ENCODE assay signal across 9 mouse cellular contexts in genomic region chr15:78205192-78205591, GRCm38 (mm10). TPM values are rescaled to one million over a fixed set of nuclear protein-coding genes. Genes with fewer than 3 reads are reported as not detected.
DNase-seq lines count a peak whose midpoint lies in the region; ATAC-seq lines count a peak whose summit lies in the region.
"Had no signal": no experiment of that assay in that cellular context is flagged by ENCODE, and none has a peak within 500 bp of the region (broad histone marks: within the 10 kb centered on the region; RNA-seq: fewer than 3 reads in every experiment).

No protein-coding gene starts in this region.

- no peak overlapping the region for H3K4me2 ChIP-seq in forebrain, embryonic 16.5 days (ENCODE audit: low read length)
- no peak overlapping the region for H3K4me2 ChIP-seq in forebrain, embryonic 13.5 days
- H3K4me2 ChIP-seq in neural tube, embryonic 11.5 days (ENCODE audit: low read depth) = no peak overlapping the region

- no peak overlapping the region for H3K4me3 ChIP-seq in forebrain, embryonic 16.5 days (replicated peaks; ENCODE audit: low read length)
- H3K4me3 ChIP-seq in forebrain, embryonic 13.5 days = no peak overlapping the region
- no peak overlapping the region for H3K4me3 ChIP-seq in neural tube, embryonic 11.5 days (ENCODE audit: low read depth, low read length)
- H3K4me3 ChIP-seq in embryonic facial prominence, embryonic 10.5 days = no peak overlapping the region

- H3K27me3 ChIP-seq in forebrain, embryonic 16.5 days (replicated peaks; ENCODE audit: control insufficient read depth, insufficient read depth, low read length) = peaks cover 22% of the 10 kb centered on the region
- H3K27me3 ChIP-seq in forebrain, embryonic 13.5 days = peaks cover 43% of the 10 kb centered on the region
- peaks cover 23% of the 10 kb centered on the region for H3K27me3 ChIP-seq in neural tube, embryonic 11.5 days (ENCODE audit: control insufficient read depth, insufficient read depth, low read length)
- peaks cover 58% of the 10 kb centered on the region for H3K27me3 ChIP-seq in embryonic facial prominence, embryonic 10.5 days (replicated peaks; ENCODE audit: low read depth, poor library complexity, severe bottlenecking)

- H3K36me3 ChIP-seq in forebrain, embryonic 16.5 days (ENCODE audit: control insufficient read depth, insufficient read depth) = no peaks in the 10 kb centered on the region
- no peaks in the 10 kb centered on the region for H3K36me3 ChIP-seq in forebrain, embryonic 13.5 days (ENCODE audit: poor library complexity, severe bottlenecking)
- H3K36me3 ChIP-seq in neural tube, embryonic 11.5 days (ENCODE audit: control insufficient read depth, insufficient read depth, low read length) = no peaks in the 10 kb centered on the region
- no peaks in the 10 kb centered on the region for H3K36me3 ChIP-seq in embryonic facial prominence, embryonic 10.5 days (replicated peaks)

- DNase-seq in neural tube, embryonic 11.5 days (ENCODE audit: low spot score) = peak; percentile 46
- DNase-seq in neural tube, embryonic 10.5 days (ENCODE audit: extremely low spot score, low spot score) = no peak
- peak; percentile 23 for DNase-seq in embryonic facial prominence, embryonic 10.5 days (ENCODE audit: low spot score)
- DNase-seq in kidney, postnatal 10 days = peak; percentile 43
- DNase-seq in testis, postnatal 10 days (ENCODE audit: low spot score) = peak; percentile 58
- no peak for DNase-seq in left cerebral cortex, adult 11 months (ENCODE audit: low spot score)

- 50% methylated on average over 3 of the region's 3 CpGs for WGBS in forebrain, embryonic 16.5 days
- 46% methylated on average over 3 of the region's 3 CpGs for WGBS in forebrain, embryonic 13.5 days
- 46% methylated on average over 3 of the region's 3 CpGs for WGBS in neural tube, embryonic 11.5 days
- WGBS in embryonic facial prominence, embryonic 10.5 days = 41% methylated on average over 3 of the region's 3 CpGs

- peaks cover 12% of the 10 kb centered on the region for H3K4me1 ChIP-seq in forebrain, embryonic 16.5 days (replicated peaks; ENCODE audit: control insufficient read depth, insufficient read depth, low read length)
- peaks cover 11% of the 10 kb centered on the region for H3K4me1 ChIP-seq in forebrain, embryonic 13.5 days
- H3K4me1 ChIP-seq in neural tube, embryonic 11.5 days (ENCODE audit: control insufficient read depth, insufficient read depth, low read length) = peaks cover 4% of the 10 kb centered on the region; the same call in 1 of the 2 replicates
- peaks cover 9% of the 10 kb centered on the region for H3K4me1 ChIP-seq in embryonic facial prominence, embryonic 10.5 days

- H3K9ac ChIP-seq in forebrain, embryonic 16.5 days (replicated peaks; ENCODE audit: low read depth, low read length) = no peak overlapping the region
- H3K9ac ChIP-seq in forebrain, embryonic 13.5 days = no peak overlapping the region
- no peak overlapping the region for H3K9ac ChIP-seq in neural tube, embryonic 11.5 days (ENCODE audit: low read length)

- peak; percentile 43; the same call in 1 of the 2 replicates for ATAC-seq in forebrain, embryonic 16.5 days
- no peak for ATAC-seq in forebrain, embryonic 13.5 days
- ATAC-seq in neural tube, embryonic 11.5 days (ENCODE audit: insufficient read depth, low FRiP score, low TSS enrichment) = no peak

- H3K27ac ChIP-seq in forebrain, embryonic 16.5 days (ENCODE audit: low read length) = no peak overlapping the region
- no peak overlapping the region for H3K27ac ChIP-seq in forebrain, embryonic 13.5 days
- no peak overlapping the region for H3K27ac ChIP-seq in neural tube, embryonic 11.5 days (ENCODE audit: low read depth, low read length)
- no peak overlapping the region for H3K27ac ChIP-seq in embryonic facial prominence, embryonic 10.5 days (replicated peaks)
- H3K27ac ChIP-seq: macrophage had no signal

- 0 out of 2 replicates have a peak, but pooled peaks cover 5% of the 10 kb centered on the region for H3K9me3 ChIP-seq in forebrain, embryonic 16.5 days (ENCODE audit: control insufficient read depth, low read length)
- H3K9me3 ChIP-seq in forebrain, embryonic 13.5 days (replicated peaks) = peaks cover 7% of the 10 kb centered on the region; the same call in 1 of the 2 replicates
- no peaks in the 10 kb centered on the region for H3K9me3 ChIP-seq in neural tube, embryonic 11.5 days (ENCODE audit: control insufficient read depth, low read length)
- H3K9me3 ChIP-seq in embryonic facial prominence, embryonic 10.5 days = 0 out of 2 replicates have a peak, but pooled peaks cover 11% of the 10 kb centered on the region

RNA-seq across cellular contexts. Expression of gene Pvalb, which starts 1.0 kb away (rescaled TPM):
- polyA plus RNA-seq in forebrain, embryonic 16.5 days (2015; fragmentation: Nextera tagmentation; extraction: Ambion mirVana) = not detected in 2 replicates
- not detected in 2 replicates for polyA plus RNA-seq in forebrain, embryonic 13.5 days (2015; fragmentation: Nextera tagmentation; extraction: Ambion mirVana)
- polyA plus RNA-seq in neural tube, embryonic 11.5 days (2014; fragmentation: Nextera tagmentation; extraction: Ambion mirVana) = 0.26 TPM in 1 of 2 replicates, not detected in the other
- not detected in 2 replicates for polyA plus RNA-seq in embryonic facial prominence, embryonic 10.5 days (2016; fragmentation: Nextera tagmentation; extraction: Ambion mirVana)
- polyA plus RNA-seq: macrophage had no signal

RNA-seq across cellular contexts. Expression of gene Ift27, which starts 31.3 kb away (rescaled TPM):
- 113 and 114 TPM in 2 replicates for polyA plus RNA-seq in forebrain, embryonic 16.5 days (2015; fragmentation: Nextera tagmentation; extraction: Ambion mirVana)
- 148 and 160 TPM in 2 replicates for polyA plus RNA-seq in forebrain, embryonic 13.5 days (2015; fragmentation: Nextera tagmentation; extraction: Ambion mirVana)
- 115 and 119 TPM in 2 replicates for polyA plus RNA-seq in neural tube, embryonic 11.5 days (2014; fragmentation: Nextera tagmentation; extraction: Ambion mirVana)
- polyA plus RNA-seq in embryonic facial prominence, embryonic 10.5 days (2016; fragmentation: Nextera tagmentation; extraction: Ambion mirVana) = 136 and 141 TPM in 2 replicates

RNA-seq across cellular contexts. Expression of gene Ncf4, which starts 39.4 kb away (rescaled TPM):
- polyA plus RNA-seq in forebrain, embryonic 16.5 days (2015; fragmentation: Nextera tagmentation; extraction: Ambion mirVana) = 0.53 and 0.83 TPM in 2 replicates
- 0.68 and 1.0 TPM in 2 replicates for polyA plus RNA-seq in forebrain, embryonic 13.5 days (2015; fragmentation: Nextera tagmentation; extraction: Ambion mirVana)
- 6.8 and 7.6 TPM in 2 replicates for polyA plus RNA-seq in neural tube, embryonic 11.5 days (2014; fragmentation: Nextera tagmentation; extraction: Ambion mirVana)
- polyA plus RNA-seq in embryonic facial prominence, embryonic 10.5 days (2016; fragmentation: Nextera tagmentation; extraction: Ambion mirVana) = 4.2 and 6.2 TPM in 2 replicates

Comparison
In these comparisons a context has a peak if more than half of its experiments do, and no peak if none do; other contexts are left out.
1. DNase-seq: peak in neural tube, embryonic 11.5 days (single experiment), embryonic facial prominence, embryonic 10.5 days (single experiment), kidney, postnatal 10 days (single experiment) and testis, postnatal 10 days (single experiment); none in neural tube, embryonic 10.5 days (single experiment) and left cerebral cortex, adult 11 months (single experiment).